Mouse (Mus musculus): Measurements from ENCODE around the gene Hmga2. TPM values are rescaled to one million over a fixed set of nuclear protein-coding genes. Genes with fewer than 3 reads are reported as not detected.

Hmga2 gene
- polyA plus RNA-seq, 1 experiment from 2014 or later = 23.2 TPM

DNA sequence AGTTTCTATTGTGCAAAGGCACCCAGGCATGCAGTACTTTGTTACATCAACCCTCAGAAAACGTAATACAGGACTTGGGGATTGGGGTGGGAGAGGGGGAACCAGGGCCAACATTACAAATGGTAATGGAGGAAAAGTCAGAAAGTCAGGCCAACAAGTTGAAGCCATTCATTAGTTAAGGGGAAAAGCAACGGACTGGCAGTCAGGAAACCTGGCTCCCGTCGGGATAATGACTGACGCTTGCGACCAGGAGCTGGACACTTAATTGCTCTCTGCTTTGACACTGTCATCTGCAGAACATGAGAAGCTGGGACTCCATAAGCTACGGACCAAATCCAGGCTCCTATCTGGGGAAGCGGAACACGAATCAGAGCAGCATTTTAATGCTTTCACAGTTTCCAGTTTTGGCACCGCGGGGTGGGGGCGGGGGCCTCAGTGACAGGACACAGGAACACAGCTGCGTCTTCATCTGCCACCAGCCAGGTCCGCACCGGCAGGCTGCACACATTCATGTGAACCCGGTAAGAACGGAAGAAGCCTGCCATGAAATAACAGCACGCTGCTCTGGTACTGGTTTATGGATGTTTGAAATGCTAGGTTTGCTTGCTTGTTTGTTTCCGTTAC is 26.5 kb downstream of the Hmga2 start:
- 59% methylated on average over 19 of the region's 19 CpGs for WGBS
- Histone ChIP-seq H3K4me1 (ENCODE audit: control insufficient read depth, insufficient read depth, low read length) (peaks cover 5% of the 10 kb centered on the region; the same call in 1 of the 2 replicates), H3K4me3 (ENCODE audit: low read depth, low read length) (no peak overlapping the region), H3K4me2 (no peak overlapping the region), H3K36me3 (ENCODE audit: control insufficient read depth, insufficient read depth, low read length) (no peaks in the 10 kb centered on the region), H3K9ac (ENCODE audit: low read length) (no peak overlapping the region), H3K9me3 (ENCODE audit: control insufficient read depth, low read length) (no peaks in the 10 kb centered on the region), H3K27me3 (ENCODE audit: control insufficient read depth, insufficient read depth, low read length) (no peaks in the 10 kb centered on the region), H3K27ac (ENCODE audit: low read depth, low read length) (no peak overlapping the region)
- no peak for ATAC-seq (ENCODE audit: low FRiP score)
- no peak for DNase-seq (ENCODE audit: low spot score, missing footprints)

GRCm38 (mm10) chr10:120446799-120447198 is 29.5 kb downstream of the Hmga2 start:
- H3K9ac ChIP-seq (ENCODE audit: low read length) = no peak overlapping the region
- ATAC-seq (ENCODE audit: low FRiP score) (no peak), DNase-seq (ENCODE audit: low spot score, missing footprints) (no peak)
- no peak overlapping the region for H3K4me3 ChIP-seq (ENCODE audit: low read depth, low read length)
- WGBS = 95% methylated on average over 6 of the region's 6 CpGs
- H3K4me1 ChIP-seq (ENCODE audit: control insufficient read depth, insufficient read depth, low read length) = peaks cover 8% of the 10 kb centered on the region; the same call in 1 of the 2 replicates
- no peak overlapping the region for H3K4me2 ChIP-seq
- no peaks in the 10 kb centered on the region for H3K27me3 ChIP-seq (ENCODE audit: control insufficient read depth, insufficient read depth, low read length)
- H3K36me3 ChIP-seq (ENCODE audit: control insufficient read depth, insufficient read depth, low read length) = no peaks in the 10 kb centered on the region
- H3K9me3 ChIP-seq (ENCODE audit: control insufficient read depth, low read length) = no peaks in the 10 kb centered on the region
- no peak overlapping the region for H3K27ac ChIP-seq (ENCODE audit: low read depth, low read length)

- Histone ChIP-seq H3K27ac (ENCODE audit: low read depth, low read length) (no peak overlapping the region), H3K4me2 (no peak overlapping the region), H3K36me3 (ENCODE audit: control insufficient read depth, insufficient read depth, low read length) (no peaks in the 10 kb centered on the region), H3K9me3 (ENCODE audit: control insufficient read depth, low read length) (no peaks in the 10 kb centered on the region), H3K27me3 (ENCODE audit: control insufficient read depth, insufficient read depth, low read length) (no peaks in the 10 kb centered on the region), H3K4me3 (ENCODE audit: low read depth, low read length) (no peak overlapping the region), H3K9ac (ENCODE audit: low read length) (no peak overlapping the region), H3K4me1 (ENCODE audit: control insufficient read depth, insufficient read depth, low read length) (peaks cover 9% of the 10 kb centered on the region; the same call in 1 of the 2 replicates)
- DNase-seq (ENCODE audit: low spot score, missing footprints) (no peak), ATAC-seq (ENCODE audit: low FRiP score) (no peak)
- WGBS = 87% methylated on average over 9 of the region's 9 CpGs
Observed at GRCm38 (mm10) chr10:120446206-120446605, 30.1 kb downstream of the Hmga2 start.

GRCm38 (mm10) chr10:120444463-120445070 is 31.7 kb downstream of the Hmga2 start:
- H3K4me2 ChIP-seq = no peak overlapping the region
- no peak overlapping the region for H3K27ac ChIP-seq (ENCODE audit: low read depth, low read length)
- no peak overlapping the region for H3K4me3 ChIP-seq (ENCODE audit: low read depth, low read length)
- H3K9ac ChIP-seq (ENCODE audit: low read length) = no peak overlapping the region
- no peaks in the 10 kb centered on the region for H3K27me3 ChIP-seq (ENCODE audit: control insufficient read depth, insufficient read depth, low read length)
- WGBS = 88% methylated on average over 9 of the region's 9 CpGs
- DNase-seq (ENCODE audit: low spot score, missing footprints) (no peak), ATAC-seq (ENCODE audit: low FRiP score) (no peak)
- H3K9me3 ChIP-seq (ENCODE audit: control insufficient read depth, low read length) = no peaks in the 10 kb centered on the region
- H3K36me3 ChIP-seq (ENCODE audit: control insufficient read depth, insufficient read depth, low read length) = no peaks in the 10 kb centered on the region
- peaks cover 5% of the 10 kb centered on the region; the same call in 1 of the 2 replicates for H3K4me1 ChIP-seq (ENCODE audit: control insufficient read depth, insufficient read depth, low read length)

- Histone ChIP-seq H3K36me3 (ENCODE audit: control insufficient read depth, insufficient read depth, low read length) (no peaks in the 10 kb centered on the region), H3K4me1 (ENCODE audit: control insufficient read depth, insufficient read depth, low read length) (peaks cover 4% of the 10 kb centered on the region; the same call in 1 of the 2 replicates), H3K9ac (ENCODE audit: low read length) (no peak overlapping the region), H3K27ac (ENCODE audit: low read depth, low read length) (no peak overlapping the region), H3K4me2 (no peak overlapping the region), H3K9me3 (ENCODE audit: control insufficient read depth, low read length) (no peaks in the 10 kb centered on the region), H3K4me3 (ENCODE audit: low read depth, low read length) (no peak overlapping the region), H3K27me3 (ENCODE audit: control insufficient read depth, insufficient read depth, low read length) (no peaks in the 10 kb centered on the region)
- 74% methylated on average over 10 of the region's 10 CpGs for WGBS
- DNase-seq (ENCODE audit: low spot score, missing footprints) = no peak
- ATAC-seq (ENCODE audit: low FRiP score) = no peak
Observed at GRCm38 (mm10) chr10:120443757-120444311, 32.4 kb downstream of the Hmga2 start.

DNA sequence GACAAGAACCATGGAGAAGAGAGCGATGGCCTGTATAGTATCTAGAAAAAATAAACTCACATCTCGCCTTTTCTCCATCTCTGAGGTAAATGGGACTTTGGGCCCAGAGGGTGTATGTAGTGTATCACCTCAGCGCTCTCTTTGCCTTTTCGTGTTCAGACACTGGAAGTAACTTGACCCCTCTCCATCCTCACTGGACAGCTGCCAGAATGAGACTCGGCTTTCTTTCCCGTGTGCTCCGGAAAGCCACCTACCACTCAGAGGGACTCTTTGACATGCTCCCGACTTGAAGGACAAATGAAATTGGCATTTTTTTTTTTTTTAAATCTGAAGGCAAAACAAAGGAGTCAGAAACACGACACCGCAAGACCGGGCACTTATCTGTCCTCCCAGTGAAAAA is 35.0 kb downstream of the Hmga2 start:
- H3K4me3 ChIP-seq (ENCODE audit: low read depth, low read length) = no peak overlapping the region
- WGBS = 54% methylated on average over 11 of the region's 11 CpGs
- H3K36me3 ChIP-seq (ENCODE audit: control insufficient read depth, insufficient read depth, low read length) = no peaks in the 10 kb centered on the region
- H3K9ac ChIP-seq (ENCODE audit: low read length) = no peak overlapping the region
- H3K4me1 ChIP-seq (ENCODE audit: control insufficient read depth, insufficient read depth, low read length) = peaks cover 4% of the 10 kb centered on the region; the same call in 1 of the 2 replicates
- DNase-seq (ENCODE audit: low spot score, missing footprints) = no peak
- no peaks in the 10 kb centered on the region for H3K27me3 ChIP-seq (ENCODE audit: control insufficient read depth, insufficient read depth, low read length)
- H3K27ac ChIP-seq (ENCODE audit: low read depth, low read length) = no peak overlapping the region
- no peak overlapping the region for H3K4me2 ChIP-seq
- no peaks in the 10 kb centered on the region for H3K9me3 ChIP-seq (ENCODE audit: control insufficient read depth, low read length)
- no peak for ATAC-seq (ENCODE audit: low FRiP score)

DNA sequence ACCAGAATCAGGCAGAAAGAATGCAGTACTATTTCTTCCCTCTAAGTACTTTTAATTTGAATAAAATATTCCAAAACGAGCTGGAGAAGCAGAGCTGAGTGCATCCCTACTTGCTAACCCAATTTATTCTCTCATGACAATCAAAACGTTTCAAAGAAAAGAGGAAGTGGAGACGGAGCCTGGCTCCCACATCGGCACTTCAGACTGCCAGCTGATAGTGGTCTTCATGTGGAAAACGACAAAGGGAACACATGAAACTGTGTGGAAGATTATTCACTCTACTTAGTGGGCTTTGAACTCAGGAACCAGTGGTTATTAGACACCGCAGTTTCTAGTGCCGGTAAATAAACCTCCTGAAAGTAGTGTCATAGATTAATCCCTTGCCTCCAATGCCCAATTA is 41.8 kb downstream of the Hmga2 start:
- DNase-seq (ENCODE audit: low spot score, missing footprints) = no peak
- WGBS = 73% methylated on average over 7 of the region's 7 CpGs
- H3K4me2 ChIP-seq = no peak overlapping the region
- H3K9me3 ChIP-seq (ENCODE audit: control insufficient read depth, low read length) = no peaks in the 10 kb centered on the region
- no peaks in the 10 kb centered on the region for H3K27me3 ChIP-seq (ENCODE audit: control insufficient read depth, insufficient read depth, low read length)
- no peak overlapping the region for H3K9ac ChIP-seq (ENCODE audit: low read length)
- no peak overlapping the region for H3K4me3 ChIP-seq (ENCODE audit: low read depth, low read length)
- no peak for ATAC-seq (ENCODE audit: low FRiP score)
- H3K4me1 ChIP-seq (ENCODE audit: control insufficient read depth, insufficient read depth, low read length) = peaks cover 4% of the 10 kb centered on the region; the same call in 1 of the 2 replicates
- no peak overlapping the region for H3K27ac ChIP-seq (ENCODE audit: low read depth, low read length)
- H3K36me3 ChIP-seq (ENCODE audit: control insufficient read depth, insufficient read depth, low read length) = no peaks in the 10 kb centered on the region

DNA sequence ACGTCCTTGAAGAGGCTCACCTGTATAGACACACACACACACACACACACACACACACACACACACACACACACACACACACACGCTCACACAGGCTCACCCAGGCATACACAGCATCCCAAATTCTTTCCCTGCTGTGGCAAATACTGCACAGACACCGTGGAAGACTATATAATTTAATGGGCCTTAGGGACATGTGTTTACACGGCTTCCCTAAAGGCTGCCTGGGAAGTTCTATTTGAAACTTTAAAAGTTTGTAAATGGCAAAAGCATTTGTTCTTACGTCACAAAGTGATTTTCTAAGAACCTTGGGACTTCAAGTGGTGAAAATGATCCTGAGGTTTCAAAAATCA is 42.8 kb downstream of the Hmga2 start:
- H3K9ac ChIP-seq (ENCODE audit: low read length) = no peak overlapping the region
- H3K9me3 ChIP-seq (ENCODE audit: control insufficient read depth, low read length) = no peaks in the 10 kb centered on the region
- H3K4me1 ChIP-seq (ENCODE audit: control insufficient read depth, insufficient read depth, low read length) = peaks cover 4% of the 10 kb centered on the region; the same call in 1 of the 2 replicates
- 85% methylated on average over 5 of the region's 5 CpGs for WGBS
- H3K27me3 ChIP-seq (ENCODE audit: control insufficient read depth, insufficient read depth, low read length) = no peaks in the 10 kb centered on the region
- ATAC-seq (ENCODE audit: low FRiP score) (no peak), DNase-seq (ENCODE audit: low spot score, missing footprints) (no peak)
- H3K4me2 ChIP-seq = no peak overlapping the region
- no peak overlapping the region for H3K4me3 ChIP-seq (ENCODE audit: low read depth, low read length)
- H3K36me3 ChIP-seq (ENCODE audit: control insufficient read depth, insufficient read depth, low read length) = no peaks in the 10 kb centered on the region
- no peak overlapping the region for H3K27ac ChIP-seq (ENCODE audit: low read depth, low read length)

- no peak overlapping the region for H3K4me3 ChIP-seq (ENCODE audit: low read depth, low read length)
- H3K9me3 ChIP-seq (ENCODE audit: control insufficient read depth, low read length) = no peaks in the 10 kb centered on the region
- 73% methylated on average over 9 of the region's 9 CpGs for whole genome bisulfite sequencing
- no peak overlapping the region for H3K9ac ChIP-seq (ENCODE audit: low read length)
- no peak overlapping the region for H3K4me2 ChIP-seq
- no peaks in the 10 kb centered on the region for H3K27me3 ChIP-seq (ENCODE audit: control insufficient read depth, insufficient read depth, low read length)
- peaks cover 4% of the 10 kb centered on the region; the same call in 1 of the 2 replicates for H3K4me1 ChIP-seq (ENCODE audit: control insufficient read depth, insufficient read depth, low read length)
- H3K27ac ChIP-seq (ENCODE audit: low read depth, low read length) = no peak overlapping the region
- DNase-seq (ENCODE audit: low spot score, missing footprints) = no peak
- ATAC-seq (ENCODE audit: low FRiP score) = no peak
- H3K36me3 ChIP-seq (ENCODE audit: control insufficient read depth, insufficient read depth, low read length) = no peaks in the 10 kb centered on the region
Observed at GRCm38 (mm10) chr10:120432731-120433462, 43.4 kb downstream of the Hmga2 start.
